Mouse (Mus musculus) ES-E14 (cell line): ENCODE results near the gene Adamts14. TPM values are rescaled to one million over a fixed set of nuclear protein-coding genes. Genes with fewer than 3 reads are reported as not detected.

Source experiments
- DNase-seq: peaks from one replicate; pipeline ENCODE4 v3.0.0-alpha.2; 2013; ENCODE audit warnings: low read depth, low spot score
- H3K27ac ChIP-seq: 2 replicates; pipeline ENCODE4 v1.5.1; 2012; ENCODE audit warnings: low read depth, mild to moderate bottlenecking, low read length, moderate library complexity, mixed read lengths; ENCODE audit not compliant: poor library complexity, insufficient read depth, severe bottlenecking
- H3K36me3 ChIP-seq: 2 replicates; pipeline ENCODE4 v1.6.1; 2012; ENCODE audit warnings: mild to moderate bottlenecking, low read length, moderate library complexity, mixed read lengths; ENCODE audit not compliant: control insufficient read depth, poor library complexity, insufficient read depth, severe bottlenecking
- H3K4me1 ChIP-seq, 2 experiments: fragments of 150-350 bp in 1 of 2; sonication (generic) in 1 of 2; 2 replicates each; pipeline ENCODE4 v1.6.1; 2012; ENCODE audit warnings: low read length in 2 of 2, mild to moderate bottlenecking in 1 of 2, mixed read lengths in 1 of 2; ENCODE audit not compliant: control insufficient read depth in 2 of 2, insufficient read depth in 2 of 2, poor library complexity in 1 of 2
- H3K4me3 ChIP-seq, 2 experiments: fragments of 150-350 bp in 1 of 2; sonication (generic) in 1 of 2; 2 replicates each; pipeline ENCODE4 v1.5.1; 2012; ENCODE audit warnings: low read length in 2 of 2, low read depth in 1 of 2, mild to moderate bottlenecking in 1 of 2, mixed read lengths in 1 of 2; ENCODE audit not compliant: insufficient read depth in 1 of 2, poor library complexity in 1 of 2, severe bottlenecking in 1 of 2
- H3K9ac ChIP-seq: 2 replicates; pipeline ENCODE4 v1.6.1; 2012; ENCODE audit warnings: low read depth, mild to moderate bottlenecking, low read length, mixed read lengths; ENCODE audit not compliant: poor library complexity, insufficient read depth, severe bottlenecking
- H3K9me3 ChIP-seq: fragments of 150-350 bp; sonication (generic); 2 replicates; pipeline ENCODE4 v1.6.1; 2012; ENCODE audit warnings: low read depth, mild to moderate bottlenecking, low read length; ENCODE audit not compliant: control insufficient read depth, insufficient read depth
- CHD2 ChIP-seq: IDR thresholded peaks from 2 replicates; pipeline ENCODE4 v1.6.1; 2014; ENCODE audit warnings: mild to moderate bottlenecking, low read depth, low read length, inconsistent platforms
- HCFC1 ChIP-seq: IDR thresholded peaks from 2 replicates; pipeline ENCODE4 v1.6.1; 2012; ENCODE audit warnings: low read length, inconsistent platforms, borderline replicate concordance; ENCODE audit not compliant: insufficient read depth
- MAFK ChIP-seq: IDR thresholded peaks from 2 replicates; pipeline ENCODE4 v1.6.1; 2014; ENCODE audit warnings: mild to moderate bottlenecking, low read depth, low read length, inconsistent platforms; ENCODE audit not compliant: insufficient read depth
- ZC3H11A ChIP-seq: IDR thresholded peaks from 2 replicates; pipeline ENCODE4 v1.6.1; 2012; ENCODE audit warnings: low read depth, mild to moderate bottlenecking, inconsistent platforms, low read length, borderline replicate concordance
- ZNF384 ChIP-seq: IDR thresholded peaks from 2 replicates; pipeline ENCODE4 v1.6.1; 2012; ENCODE audit warnings: low read depth, low read length, inconsistent platforms
- in situ Hi-C, 2 experiments: fragments of 600-800 bp; cut with MboI; formaldehyde crosslinking; loops; one replicate each; pipeline ENCODE4 v1.15.1; 2025; ENCODE audit warnings: low sequenced_read_pairs in 2 of 2, inconsistent platforms in 1 of 2; ENCODE audit not compliant: unreplicated experiment in 2 of 2
- total RNA-seq: library from RNA; depleted of rRNA; stranded (reverse); fragments of 300-350 nt; gene quantifications from 2 replicates; pipeline ENCODE4 v1.2.3, GENCODE M21; 2012

Gene Adamts14
- total RNA-seq, 1 experiment: 7.4 TPM

- Histone ChIP-seq H3K4me3 (peak overlapping the region in 1 of 2 experiments; percentile 44; a peak in 2 of 4 replicates), H3K9me3 (no peaks in the 10 kb centered on the region), H3K36me3 (no peaks in the 10 kb centered on the region), H3K9ac (peak overlapping the region; percentile 48; the same call in 1 of the 2 replicates), H3K4me1 (peaks cover 2 to 7% of the 10 kb centered on the region in 2 experiments; a peak in 2 of 4 replicates), H3K27ac (no peak overlapping the region)
- in situ Hi-C loops: no loop called here
- 0 out of 2 replicates have a peak, but pooled peaks have one; percentile 10 for TF ChIP-seq ZC3H11A
- no peak for TF ChIP-seq MAFK
- DNase-seq: peak; percentile 71
Measured at GRCm38 (mm10) chr10:61175442-61176204, 97.6 kb downstream of the Adamts14 start.

GRCm38 (mm10) chr10:61174711-61175441 lies 98.4 kb downstream of the Adamts14 start:
- no peak for TF ChIP-seq CHD2
- TF ChIP-seq ZNF384: peak; percentile 82
- Histone ChIP-seq H3K27ac (no peak overlapping the region), H3K9ac (no peak overlapping the region), H3K36me3 (no peaks in the 10 kb centered on the region), H3K4me1 (peaks cover 2 to 7% of the 10 kb centered on the region in 2 experiments; a peak in 2 of 4 replicates), H3K9me3 (no peaks in the 10 kb centered on the region), H3K4me3 (no peak overlapping the region)
- in situ Hi-C loops: no loop called here
- DNase-seq: no peak

- no peak for DNase-seq
- H3K4me1 ChIP-seq: peaks cover 2 to 7% of the 10 kb centered on the region in 2 experiments; a peak in 2 of 4 replicates
- in situ Hi-C loops: no loop called here
- H3K36me3 ChIP-seq: no peaks in the 10 kb centered on the region
- no peak overlapping the region for H3K4me3 ChIP-seq
- no peak overlapping the region for H3K9ac ChIP-seq
- TF ChIP-seq ZC3H11A: peak; percentile 35; the same call in 1 of the 2 replicates
- no peak for TF ChIP-seq ZNF384
- no peaks in the 10 kb centered on the region for H3K9me3 ChIP-seq
- H3K27ac ChIP-seq: no peak overlapping the region
Measured at GRCm38 (mm10) chr10:61172496-61172895, 100.7 kb downstream of the Adamts14 start.

GRCm38 (mm10) chr10:61171654-61172053 lies 101.6 kb downstream of the Adamts14 start, which contains the start of gene Tbata:
Tbata (plus strand) TSS chr10:61171954.
- TF ChIP-seq MAFK (no peak), HCFC1 (no peak)
- H3K9me3 ChIP-seq: no peaks in the 10 kb centered on the region
- H3K36me3 ChIP-seq: no peaks in the 10 kb centered on the region
- no peak within 1 kb of the TSS; the same call in 1 of the 2 replicates for H3K27ac ChIP-seq
- in situ Hi-C loops: no loop called here
- H3K9ac ChIP-seq: no peak within 1 kb of the TSS
- no peak within 1 kb of the TSS for H3K4me3 ChIP-seq
- no peak for DNase-seq
- H3K4me1 ChIP-seq: peaks cover 2 to 7% of the 10 kb centered on the region in 2 experiments; a peak in 2 of 4 replicates

GRCm38 (mm10) chr10:61168393-61168792 lies 104.8 kb downstream of the Adamts14 start:
- TF ChIP-seq CHD2 (no peak), HCFC1 (no peak), ZC3H11A (no peak), MAFK (no peak)
- no peak for DNase-seq
- no peak overlapping the region for H3K27ac ChIP-seq
- no peaks in the 10 kb centered on the region for H3K36me3 ChIP-seq
- no peak overlapping the region for H3K4me3 ChIP-seq
- H3K9ac ChIP-seq: no peak overlapping the region
- H3K9me3 ChIP-seq: no peaks in the 10 kb centered on the region
- in situ Hi-C loops: no loop called here
- H3K4me1 ChIP-seq: no peaks in the 10 kb centered on the region
